Mouse (Mus musculus) lung, postnatal 0 days (tissue): ENCODE measurements at regions not wholly inside any gene's neighbourhood (a gene's known extent, or its start where the extent isn't known, plus 50 kb on each side); places are given as distances from the start of the nearest gene placed in this dataset.
A peak's percentile ranks its signal among the peaks of the same experiment; 100 is the strongest.

Experiments
- ATAC-seq: fragments of 200-750 bp; cut with Nextera tagmentation; 2 replicates; pipeline ENCODE4 v1.8.0; 2017; ENCODE audit warnings: moderate library complexity
- DNase-seq: peaks from one replicate; pipeline ENCODE4 v3.0.0-alpha.2; 2016; ENCODE audit warnings: low spot score
- H3K27ac ChIP-seq: fragments of 300-500 bp; sonication (generic); 2 replicates; pipeline ENCODE4 v1.5.1; 2014; ENCODE audit warnings: antibody characterized with exemption, mild to moderate bottlenecking, low read length, mixed read lengths
- H3K27me3 ChIP-seq: fragments of 300-500 bp; sonication (generic); replicated peaks from 2 replicates; pipeline ENCODE4 v1.6.1; 2014; ENCODE audit warnings: low read length, mixed read lengths; ENCODE audit not compliant: insufficient read depth
- H3K36me3 ChIP-seq: fragments of 300-500 bp; sonication (generic); 2 replicates; pipeline ENCODE4 v1.6.1; 2014; ENCODE audit warnings: low read length, mixed read lengths; ENCODE audit not compliant: insufficient read depth
- H3K4me1 ChIP-seq: fragments of 300-500 bp; sonication (generic); 2 replicates; pipeline ENCODE4 v1.6.1; 2014; ENCODE audit warnings: antibody characterized with exemption, low read depth, low read length, mixed read lengths; ENCODE audit not compliant: insufficient read depth
- H3K4me2 ChIP-seq: fragments of 300-500 bp; sonication (generic); replicated peaks from 2 replicates; pipeline ENCODE4 v1.6.1; 2014; ENCODE audit warnings: low read depth, mild to moderate bottlenecking, low read length, moderate library complexity, mixed read lengths
- H3K4me3 ChIP-seq: fragments of 300-500 bp; sonication (generic); 2 replicates; pipeline ENCODE4 v1.5.1; 2014; ENCODE audit warnings: low read depth, low read length
- H3K9ac ChIP-seq: fragments of 300-500 bp; sonication (generic); replicated peaks from 2 replicates; pipeline ENCODE4 v1.6.1; 2014; ENCODE audit warnings: low read depth, mild to moderate bottlenecking
- H3K9me3 ChIP-seq: fragments of 300-500 bp; sonication (generic); 2 replicates; pipeline ENCODE4 v1.6.1; 2016; ENCODE audit warnings: low read length, mixed read lengths
- CTCF ChIP-seq: IDR thresholded peaks from 2 replicates; pipeline ENCODE4 v1.5.1; 2016; ENCODE audit warnings: antibody characterized with exemption, mild to moderate bottlenecking
- EP300 ChIP-seq: IDR thresholded peaks from 2 replicates; pipeline ENCODE4 v1.6.1; 2016; ENCODE audit warnings: antibody characterized with exemption, mild to moderate bottlenecking, control low read depth
- WGBS: fragments of 180-500 bp; shearing (Covaris S2); extraction: QIAGEN DNeasy Blood & Tissue Kit; methylation state at CpG from one replicate; pipeline ENCODE4 v1.1.7; 2014; 5-methylcytosine and 5-hydroxymethylcytosine counted together

GRCm38 (mm10) chr13:47335996-47336684 is 213.7 kb downstream of the Rnf144b start:
- Histone ChIP-seq H3K4me1 (no peaks in the 10 kb centered on the region), H3K36me3 (no peaks in the 10 kb centered on the region), H3K27me3 (no peaks in the 10 kb centered on the region), H3K27ac (no peak overlapping the region), H3K4me2 (no peak overlapping the region; the same call in 1 of the 2 replicates), H3K9me3 (no peaks in the 10 kb centered on the region), H3K4me3 (no peak overlapping the region), H3K9ac (no peak overlapping the region)
- DNase-seq (peak; percentile 77), ATAC-seq (peak; percentile 87)
- WGBS: 35% methylated on average over 16 of the region's 16 CpGs
- TF ChIP-seq CTCF: no peak
- no peak for TF ChIP-seq EP300

GRCm38 (mm10) chr13:47336865-47337441 is 214.5 kb downstream of the Rnf144b start:
- Histone ChIP-seq H3K4me2 (no peak overlapping the region), H3K4me1 (no peaks in the 10 kb centered on the region), H3K9ac (no peak overlapping the region), H3K9me3 (no peaks in the 10 kb centered on the region), H3K27me3 (no peaks in the 10 kb centered on the region), H3K4me3 (no peak overlapping the region), H3K27ac (no peak overlapping the region), H3K36me3 (no peaks in the 10 kb centered on the region)
- ATAC-seq (no peak), DNase-seq (no peak)
- WGBS: 75% methylated on average over 15 of the region's 15 CpGs
- TF ChIP-seq EP300 (no peak), CTCF (no peak)

- H3K4me1 ChIP-seq: no peaks in the 10 kb centered on the region
- no peak overlapping the region for H3K4me2 ChIP-seq
- ATAC-seq (no peak), DNase-seq (no peak)
- no peak overlapping the region for H3K27ac ChIP-seq
- no peak overlapping the region for H3K4me3 ChIP-seq
- no peaks in the 10 kb centered on the region for H3K27me3 ChIP-seq
- H3K36me3 ChIP-seq: no peaks in the 10 kb centered on the region
- TF ChIP-seq EP300: no peak
- no peak for TF ChIP-seq CTCF
- no peak overlapping the region for H3K9ac ChIP-seq
- WGBS: 70% methylated on average over 5 of the region's 5 CpGs
- H3K9me3 ChIP-seq: no peaks in the 10 kb centered on the region
These were observed 217.0 kb downstream of the Rnf144b start for GRCm38 (mm10) chr13:47339411-47339810.

GRCm38 (mm10) chr13:47342361-47342760 is 219.9 kb downstream of the Rnf144b start:
- 93% methylated on average over 1 of the region's 1 CpGs for WGBS
- Histone ChIP-seq H3K9me3 (no peaks in the 10 kb centered on the region), H3K27ac (no peak overlapping the region), H3K4me1 (no peaks in the 10 kb centered on the region), H3K9ac (no peak overlapping the region), H3K4me3 (no peak overlapping the region), H3K4me2 (no peak overlapping the region), H3K27me3 (no peaks in the 10 kb centered on the region), H3K36me3 (no peaks in the 10 kb centered on the region)
- no peak for DNase-seq
- no peak for TF ChIP-seq EP300
- no peak for TF ChIP-seq CTCF
- no peak for ATAC-seq

- Histone ChIP-seq H3K9me3 (no peaks in the 10 kb centered on the region), H3K27ac (no peak overlapping the region), H3K9ac (no peak overlapping the region), H3K4me2 (no peak overlapping the region), H3K4me3 (no peak overlapping the region), H3K4me1 (no peaks in the 10 kb centered on the region), H3K27me3 (no peaks in the 10 kb centered on the region), H3K36me3 (no peaks in the 10 kb centered on the region)
- DNase-seq (peak; percentile 49), ATAC-seq (peak; percentile 52; the same call in 1 of the 2 replicates)
- WGBS: 27% methylated on average over 9 of the region's 9 CpGs
- TF ChIP-seq EP300: no peak
- no peak for TF ChIP-seq CTCF
These were observed 223.1 kb downstream of the Rnf144b start for GRCm38 (mm10) chr13:47345576-47345975.

- Histone ChIP-seq H3K4me1 (no peaks in the 10 kb centered on the region), H3K27ac (no peak overlapping the region), H3K9ac (no peak overlapping the region), H3K4me3 (no peak overlapping the region), H3K9me3 (no peaks in the 10 kb centered on the region), H3K4me2 (no peak overlapping the region), H3K27me3 (no peaks in the 10 kb centered on the region), H3K36me3 (no peaks in the 10 kb centered on the region)
- WGBS: 57% methylated on average over 6 of the region's 6 CpGs
- DNase-seq: no peak
- ATAC-seq: no peak
- TF ChIP-seq CTCF: no peak
- no peak for TF ChIP-seq EP300
These were observed 225.4 kb downstream of the Rnf144b start for GRCm38 (mm10) chr13:47347835-47348234.
